Mouse (Mus musculus): Measurements from ENCODE around the gene Eif2b3.

Gene Eif2b3

GRCm38 (mm10) chr4:117122209-117122608 is 103.0 kb downstream of the Eif2b3 start:
- peak in 1 of 2 experiments; percentile 64 for DNase-seq (ENCODE audit: inconsistent age in 2 of 2, low spot score in 1 of 2)

DNA sequence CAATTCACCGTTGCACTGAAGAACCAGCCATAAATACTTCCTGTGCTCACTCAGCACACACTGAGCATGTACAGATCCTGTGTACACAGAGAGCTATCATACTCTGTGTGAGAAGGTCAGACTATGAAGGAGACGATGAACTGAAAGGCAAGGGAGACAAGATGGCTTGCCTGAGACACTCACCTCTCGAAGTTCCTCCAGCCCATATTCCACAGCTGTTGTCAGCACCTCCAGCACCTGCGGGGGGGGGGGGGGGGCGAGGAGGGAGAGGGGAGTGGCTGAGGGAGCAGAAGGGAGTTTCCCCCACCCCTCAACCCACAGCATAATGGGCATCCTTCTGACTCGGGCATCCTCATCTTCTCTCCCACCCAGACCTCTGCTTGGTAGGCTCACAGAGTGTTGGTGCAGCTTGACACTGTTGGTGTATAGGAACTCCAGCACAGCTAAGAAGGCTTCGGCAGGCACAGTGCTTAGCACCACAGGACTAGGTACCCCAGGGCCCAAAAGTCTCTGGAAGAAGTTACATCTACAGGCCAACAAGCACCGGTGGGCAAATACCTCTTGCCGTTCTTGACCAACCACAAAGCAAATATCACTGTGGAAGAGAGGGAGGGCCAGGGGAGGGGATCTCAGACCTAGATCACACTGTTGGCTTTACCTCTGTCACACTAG is 104.5 kb downstream of the Eif2b3 start:
- DNase-seq (ENCODE audit: inconsistent age in 2 of 2, low spot score in 1 of 2): no peak

- DNase-seq (ENCODE audit: inconsistent age in 2 of 2, low spot score in 1 of 2): no peak
Observed at GRCm38 (mm10) chr4:117124218-117124517, 105.0 kb downstream of the Eif2b3 start.

- DNase-seq (ENCODE audit: inconsistent age in 2 of 2, low spot score in 1 of 2): peak; percentile 50 to 83
Observed at GRCm38 (mm10) chr4:117124518-117125347, 105.5 kb downstream of the Eif2b3 start.

- peak in 1 of 2 experiments; percentile 59 for DNase-seq (ENCODE audit: inconsistent age in 2 of 2, low spot score in 1 of 2)
Observed at GRCm38 (mm10) chr4:117125348-117125909, 106.2 kb downstream of the Eif2b3 start, which contains the start of gene Btbd19. Btbd19 (minus strand) TSS chr4:117125725.

DNA sequence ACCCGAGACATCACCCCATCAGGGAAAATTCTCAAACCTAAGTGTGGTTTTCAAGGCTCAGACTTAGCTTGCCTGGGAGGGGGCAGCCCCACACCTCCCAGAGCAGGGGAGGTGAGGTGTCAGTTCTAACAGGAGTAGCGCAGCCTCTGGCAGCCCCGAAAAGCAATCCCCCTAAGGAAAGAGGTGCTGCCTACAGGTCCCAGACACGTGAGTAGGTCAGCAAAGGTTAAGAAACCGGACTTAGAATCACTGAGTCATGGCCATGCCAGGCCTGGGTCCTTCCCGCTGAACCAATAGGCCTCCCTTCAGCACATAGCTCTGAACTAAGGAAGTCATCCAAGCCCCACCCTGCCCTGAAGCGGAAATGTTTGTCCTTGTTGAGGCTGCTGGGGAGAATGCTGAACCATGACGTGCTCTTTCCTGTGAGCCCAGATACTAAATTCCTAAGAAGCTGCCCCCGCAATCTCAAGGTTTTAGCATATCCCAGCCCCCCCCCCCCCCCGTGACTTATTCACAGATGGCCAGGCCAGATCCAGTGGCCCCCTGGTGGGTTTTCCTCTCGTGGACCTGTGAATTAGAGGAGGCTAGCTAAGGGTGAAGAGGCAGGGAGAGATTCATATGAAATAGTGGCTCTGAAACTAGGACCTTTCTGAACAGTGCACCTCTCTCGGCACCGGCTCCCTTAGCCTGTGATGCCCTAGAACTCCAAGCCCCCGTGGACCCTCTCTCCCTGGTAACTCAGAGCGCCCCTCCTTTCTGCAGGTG is 106.9 kb downstream of the Eif2b3 start:
- DNase-seq (ENCODE audit: inconsistent age in 2 of 2, low spot score in 1 of 2): peak; percentile 85 to 92

GRCm38 (mm10) chr4:117126675-117127290 is 107.6 kb downstream of the Eif2b3 start, which contains the start of gene Tctex1d4:
Tctex1d4 (plus strand) TSS chr4:117126794.
- no peak for DNase-seq (ENCODE audit: inconsistent age in 2 of 2, low spot score in 1 of 2)

GRCm38 (mm10) chr4:117127991-117128686 is 108.9 kb downstream of the Eif2b3 start:
- no peak for DNase-seq (ENCODE audit: inconsistent age in 2 of 2, low spot score in 1 of 2)

DNA sequence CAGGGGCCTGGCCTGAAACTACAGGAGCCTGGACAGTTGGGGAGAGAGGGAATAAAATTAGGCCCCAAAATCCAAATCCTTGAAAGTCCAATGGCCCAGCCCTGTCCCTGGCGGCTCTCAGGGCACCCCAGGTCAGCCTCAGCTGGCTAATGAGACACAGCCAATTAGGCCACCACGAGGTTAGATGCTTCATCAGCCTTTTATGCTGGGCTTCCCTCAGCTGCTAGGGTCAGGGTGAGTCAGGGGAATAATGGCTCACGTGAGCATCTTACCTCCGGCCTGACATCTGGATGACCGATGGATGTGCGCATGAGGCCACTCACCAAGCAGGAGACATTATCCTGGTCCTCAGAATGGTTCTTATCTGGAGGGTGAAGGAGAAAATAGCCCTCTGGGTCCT is 111.6 kb downstream of the Eif2b3 start:
- DNase-seq (ENCODE audit: inconsistent age in 2 of 2, low spot score in 1 of 2): no peak

DNA sequence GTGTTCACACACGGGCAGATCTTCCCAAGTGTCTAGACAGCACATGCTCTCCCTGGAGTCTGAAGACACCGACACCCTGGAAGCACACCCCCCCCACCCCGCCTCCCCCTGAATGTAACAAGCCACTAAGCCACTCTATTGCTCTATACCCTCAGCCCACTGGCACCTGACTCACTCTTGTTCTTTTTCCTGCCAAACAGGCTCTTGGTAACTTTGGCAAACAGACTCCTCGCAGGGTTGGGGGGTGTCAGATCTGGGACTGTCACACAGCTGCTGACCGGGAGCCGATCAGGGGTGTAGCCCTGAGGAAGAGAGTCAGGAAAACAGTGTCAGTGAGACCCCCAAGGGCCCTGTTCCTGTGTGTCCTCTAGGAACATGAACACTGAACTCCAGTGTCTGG is 112.0 kb downstream of the Eif2b3 start:
- no peak for DNase-seq (ENCODE audit: inconsistent age in 2 of 2, low spot score in 1 of 2)

DNA sequence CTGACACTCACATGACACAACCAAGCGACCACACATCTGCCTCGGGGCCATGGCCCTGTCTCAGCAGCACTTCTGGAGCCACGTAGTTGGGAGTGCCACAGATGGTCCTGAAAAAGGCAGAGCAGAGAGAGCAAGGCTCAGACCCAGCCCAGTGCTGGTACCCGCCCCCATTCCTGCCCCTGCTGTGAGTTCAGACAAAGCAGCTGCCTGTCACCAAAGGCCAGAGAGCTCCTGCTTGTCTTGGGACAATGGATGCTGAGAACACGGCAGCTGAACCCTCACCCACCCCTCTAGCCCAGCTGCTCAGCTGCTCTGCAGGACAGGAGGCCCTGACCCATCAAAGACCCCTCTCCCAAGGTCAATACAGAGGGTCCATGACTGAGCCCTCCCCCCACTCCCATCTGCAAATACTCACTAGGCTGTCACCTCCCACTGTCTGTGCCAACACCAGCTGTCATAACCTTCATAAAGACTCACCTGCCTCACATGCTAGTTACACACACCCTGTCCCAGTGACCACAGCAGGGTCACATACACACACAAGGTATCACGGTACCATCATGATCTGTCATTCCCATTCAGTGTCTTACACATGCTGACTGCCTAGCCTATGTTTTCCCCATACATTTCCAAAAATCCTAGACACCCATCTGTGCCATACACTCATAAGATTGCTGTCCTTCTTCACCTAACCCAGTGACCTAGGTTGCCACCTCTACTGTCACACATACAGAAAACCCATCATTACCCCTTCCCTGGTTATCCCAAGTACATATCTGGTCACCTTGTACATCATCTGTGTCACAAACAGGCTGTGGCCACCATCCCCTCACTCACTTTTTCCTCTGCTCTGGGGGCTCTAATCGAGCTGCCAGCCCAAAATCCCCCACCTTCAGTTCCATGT is 112.9 kb downstream of the Eif2b3 start:
- no peak for DNase-seq (ENCODE audit: inconsistent age in 2 of 2, low spot score in 1 of 2)

- DNase-seq (ENCODE audit: inconsistent age in 2 of 2, low spot score in 1 of 2): no peak
Observed at GRCm38 (mm10) chr4:117132794-117133143, 113.6 kb downstream of the Eif2b3 start.

GRCm38 (mm10) chr4:117133366-117133796 is 114.2 kb downstream of the Eif2b3 start:
- DNase-seq (ENCODE audit: inconsistent age in 2 of 2, low spot score in 1 of 2): no peak

GRCm38 (mm10) chr4:117133817-117134600 is 114.8 kb downstream of the Eif2b3 start, which contains the start of gene Plk3:
Plk3 (minus strand) TSS chr4:117133963.
- peak; percentile 98 to 100 for DNase-seq (ENCODE audit: inconsistent age in 2 of 2, low spot score in 1 of 2)

- peak; percentile 48 to 70 for DNase-seq (ENCODE audit: inconsistent age in 2 of 2, low spot score in 1 of 2)
Observed at GRCm38 (mm10) chr4:117134601-117134995, 115.4 kb downstream of the Eif2b3 start.

- DNase-seq (ENCODE audit: inconsistent age in 2 of 2, low spot score in 1 of 2): peak; percentile 94 to 95
Observed at GRCm38 (mm10) chr4:117136034-117136433, 116.8 kb downstream of the Eif2b3 start.

All from adrenal gland, adult (tissue).